Mouse (Mus musculus) thymus, adult 18-20 months (tissue): ENCODE measurements at regions not wholly inside any gene's neighbourhood (a gene's known extent, or its start where the extent isn't known, plus 50 kb on each side); places are given as distances from the start of the nearest gene placed in this dataset.
"Not testable (repeated sequence)": the region's sequence is repeated elsewhere in the genome, so short reads cannot be mapped to it uniquely, and the experiment has no call there.

Experiments used
- DNase-seq, 2 experiments: peaks; one replicate each; pipeline ENCODE4 v3.0.0; 2022; ENCODE audit warnings: mixed read lengths in 2 of 2

- DNase-seq = no peak
Measured at GRCm38 (mm10) chr11:94882687-94883383, 53.2 kb upstream of the Col1a1 start.

GRCm38 (mm10) chr11:94881982-94882686, 53.9 kb upstream of the Col1a1 start:
- DNase-seq = no peak

GRCm38 (mm10) chr11:94880896-94881840, 54.9 kb upstream of the Col1a1 start:
- no peak for DNase-seq

GRCm38 (mm10) chr11:94876707-94877106, 59.3 kb upstream of the Col1a1 start:
- DNase-seq = no peak

GRCm38 (mm10) chr11:94875026-94875425, 61.0 kb upstream of the Col1a1 start:
- no peak for DNase-seq

GRCm38 (mm10) chr11:94874155-94874561, 61.9 kb upstream of the Col1a1 start:
- DNase-seq = no peak

GRCm38 (mm10) chr11:94873693-94874092, 62.3 kb upstream of the Col1a1 start:
- no peak for DNase-seq

GRCm38 (mm10) chr11:94872921-94873320, 63.1 kb upstream of the Col1a1 start:
- DNase-seq = no peak

- DNase-seq = peak in 1 of 2 experiments; percentile 24
Measured at GRCm38 (mm10) chr11:94870341-94870740, 65.7 kb upstream of the Col1a1 start.

- DNase-seq = not testable (repeated sequence)
Measured at GRCm38 (mm10) chr11:94869866-94870265, 66.2 kb upstream of the Col1a1 start.

GRCm38 (mm10) chr11:94866176-94866967, 69.7 kb upstream of the Col1a1 start:
- DNase-seq = peak; percentile 15 to 16

GRCm38 (mm10) chr11:94850129-94850528, 67.6 kb upstream of the Tmem92 start:
- DNase-seq = no peak

- DNase-seq = no peak
Measured at GRCm38 (mm10) chr11:94839133-94839532, 56.6 kb upstream of the Tmem92 start.

GRCm38 (mm10) chr11:94838140-94838539, 55.6 kb upstream of the Tmem92 start:
- DNase-seq = no peak

- DNase-seq = no peak
Measured at GRCm38 (mm10) chr11:94836347-94836746, 53.8 kb upstream of the Tmem92 start.

GRCm38 (mm10) chr11:94832246-94832985, 49.9 kb upstream of the Tmem92 start:
- peak; percentile 18 to 27 for DNase-seq
